Mouse (Mus musculus): ENCODE results near the gene Erg.

Erg gene

GRCm38 (mm10) chr16:95344961-95345360 lies 241.4 kb downstream of the Erg start:
- no peak for DNase-seq

DNA sequence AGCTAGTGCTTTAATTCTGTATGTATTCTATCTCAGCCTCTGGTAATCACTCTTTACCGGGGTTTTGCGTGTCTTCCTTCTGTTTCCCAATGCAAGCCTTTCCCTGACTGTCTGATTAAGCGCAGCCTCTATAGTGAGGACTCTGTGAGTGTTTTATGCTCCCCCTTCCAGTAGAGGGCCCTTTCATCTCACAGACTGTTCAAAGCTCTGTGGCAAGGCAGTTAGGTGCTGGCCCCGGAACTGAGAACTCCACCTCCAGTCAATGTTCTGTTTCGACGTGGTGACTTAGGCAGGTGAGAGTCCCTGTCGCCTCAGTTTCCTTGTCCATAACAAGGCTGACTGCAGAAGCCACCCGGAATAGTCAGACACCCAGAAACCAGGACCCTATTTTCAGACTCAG lies 244.4 kb downstream of the Erg start:
- DNase-seq = no peak

GRCm38 (mm10) chr16:95340885-95341791 lies 245.3 kb downstream of the Erg start:
- peak; percentile 82 for DNase-seq

DNA sequence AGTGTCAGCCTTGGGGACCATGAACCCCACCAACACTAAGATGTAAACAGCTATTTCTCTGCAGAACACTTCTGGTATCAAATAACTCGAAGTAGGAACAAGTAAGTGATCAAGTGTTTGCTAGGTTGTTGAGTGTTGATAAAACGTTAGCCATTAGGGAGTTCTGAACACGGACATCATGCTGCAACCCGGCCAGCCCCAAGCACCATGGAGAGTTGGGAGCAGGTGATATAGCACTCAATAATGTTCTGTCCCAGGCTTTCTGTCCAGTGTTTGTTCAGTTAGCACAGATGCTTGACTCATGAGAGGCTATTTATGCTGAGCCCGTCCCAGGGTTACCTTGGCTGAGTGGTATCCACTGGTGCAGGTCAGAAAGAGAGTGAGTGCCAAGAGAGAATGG lies 254.2 kb downstream of the Erg start:
- no peak for DNase-seq

GRCm38 (mm10) chr16:95321945-95322625 lies 264.3 kb downstream of the Erg start:
- DNase-seq = no peak

Measured in right cerebral cortex, adult 18-20 months (tissue).